Mouse (Mus musculus) cortical plate, adult 2 months (tissue): ENCODE measurements around the gene Itgb3.

Source experiments
- CTCF ChIP-seq: fragments of 200-500 bp; IDR thresholded peaks from 2 replicates; pipeline ENCODE4 v1.5.1; 2011; ENCODE audit warnings: mild to moderate bottlenecking, control low read depth, low read length; ENCODE audit not compliant: insufficient read depth; ENCODE audit errors: extremely low read depth
- POLR2A ChIP-seq: fragments of 200-500 bp; IDR thresholded peaks from 2 replicates; pipeline ENCODE4 v1.6.1; 2011; ENCODE audit warnings: mild to moderate bottlenecking, low read length, control low read depth; ENCODE audit not compliant: insufficient read depth; ENCODE audit errors: extremely low read depth

- no peak for TF ChIP-seq CTCF
- no peak for TF ChIP-seq POLR2A
Observed at GRCm38 (mm10) chr11:104664441-104664840, 56.6 kb downstream of the Itgb3 start.
